Mouse (Mus musculus): ENCODE data around the gene Ehbp1l1. TPM values are rescaled to one million over a fixed set of nuclear protein-coding genes. Genes with fewer than 3 reads are reported as not detected.

Ehbp1l1 gene
- total RNA-seq, 2 experiments from 2014 or later: 218 to 220 TPM

- H3K27ac ChIP-seq: peak overlapping the region; percentile 84
- intact Hi-C loops (cut with DNase I): loop anchor here (1.0 kb wide), 1 partner anchor 11 kb away; no protein-coding TSS in a partner anchor
- peak overlapping the region; percentile 62 for H3K4me3 ChIP-seq
- no peak for TF ChIP-seq CTCF (IDR thresholded peaks at IDR 0.05)
- DNase-seq: peak; percentile 92
Observed at GRCm38 (mm10) chr19:5713730-5714129, 12.4 kb downstream of the Ehbp1l1 start.

GRCm38 (mm10) chr19:5713255-5713654 lies 12.9 kb downstream of the Ehbp1l1 start:
- intact Hi-C loops (cut with DNase I): loop anchor here (1.0 kb wide), 1 partner anchor 11 kb away; no protein-coding TSS in a partner anchor
- H3K27ac ChIP-seq: peak overlapping the region; percentile 84
- H3K4me3 ChIP-seq: peak overlapping the region; percentile 62

GRCm38 (mm10) chr19:5711907-5712460 lies 14.1 kb downstream of the Ehbp1l1 start:
- intact Hi-C loops (cut with DNase I): loop anchor here (1.0 kb wide), 2 partner anchors 15 to 68 kb away; no protein-coding TSS in a partner anchor
- H3K27ac ChIP-seq: peak overlapping the region; percentile 84
- DNase-seq: no peak

More at GRCm38 (mm10) chr19:5713255-5713654, 12.9 kb downstream of the Ehbp1l1 start:
- no peak for TF ChIP-seq CTCF (IDR thresholded peaks at IDR 0.05)
- no peak for DNase-seq

GRCm38 (mm10) chr19:5711218-5711617 lies 14.9 kb downstream of the Ehbp1l1 start:
- H3K4me3 ChIP-seq: peak overlapping the region; percentile 62; the same call in 1 of the 2 replicates
- TF ChIP-seq CTCF (IDR thresholded peaks at IDR 0.05): peak; percentile 92
- DNase-seq: peak; percentile 82
- intact Hi-C loops (cut with DNase I): loop anchor here (1.0 kb wide), 2 partner anchors 16 to 69 kb away; no protein-coding TSS in a partner anchor
- H3K27ac ChIP-seq: peak overlapping the region; percentile 84

More at GRCm38 (mm10) chr19:5711907-5712460, 14.1 kb downstream of the Ehbp1l1 start:
- H3K4me3 ChIP-seq: peak overlapping the region; percentile 62; the same call in 1 of the 2 replicates
- TF ChIP-seq CTCF (IDR thresholded peaks at IDR 0.05): no peak

- intact Hi-C loops (cut with DNase I): no loop called here
- Histone ChIP-seq H3K27ac (peak overlapping the region; percentile 84), H3K4me3 (peak overlapping the region; percentile 23; the same call in 1 of the 2 replicates)
- DNase-seq: no peak
- no peak for TF ChIP-seq CTCF (IDR thresholded peaks at IDR 0.05)
Observed at GRCm38 (mm10) chr19:5710581-5710980, 15.5 kb downstream of the Ehbp1l1 start.

GRCm38 (mm10) chr19:5710068-5710467 lies 16.0 kb downstream of the Ehbp1l1 start:
- TF ChIP-seq CTCF (IDR thresholded peaks at IDR 0.05): no peak
- Histone ChIP-seq H3K4me3 (peak overlapping the region; percentile 23; the same call in 1 of the 2 replicates), H3K27ac (peak overlapping the region; percentile 84)
- intact Hi-C loops (cut with DNase I): no loop called here
- peak; percentile 72 for DNase-seq

- DNase-seq: no peak
- peak overlapping the region; percentile 29 for H3K27ac ChIP-seq
- no peak for TF ChIP-seq CTCF (IDR thresholded peaks at IDR 0.05)
- no peak overlapping the region for H3K4me3 ChIP-seq
- intact Hi-C loops (cut with DNase I): loop anchor here (10.0 kb wide), 1 partner anchor 160 kb away; no protein-coding TSS in a partner anchor
Observed at GRCm38 (mm10) chr19:5704801-5705571, 21.1 kb downstream of the Ehbp1l1 start.

- H3K4me3 ChIP-seq: no peak within 1 kb of the TSS
- no peak for TF ChIP-seq CTCF (IDR thresholded peaks at IDR 0.05)
- intact Hi-C loops (cut with DNase I): loop anchor here (10.0 kb wide), 1 partner anchor 161 kb away; no protein-coding TSS in a partner anchor
- peak within 1 kb of the TSS; percentile 29 for H3K27ac ChIP-seq
- DNase-seq: no peak
Observed at GRCm38 (mm10) chr19:5704163-5704800, 21.8 kb downstream of the Ehbp1l1 start, which contains the start of gene Kcnk7. Gene Kcnk7, plus strand, starts transcription at chr19:5704367.

GRCm38 (mm10) chr19:5695849-5696462 lies 30.2 kb downstream of the Ehbp1l1 start:
- intact Hi-C loops (cut with DNase I): no loop called here
- TF ChIP-seq CTCF (IDR thresholded peaks at IDR 0.05): no peak
- Histone ChIP-seq H3K27ac (no peak overlapping the region), H3K4me3 (no peak overlapping the region)
- DNase-seq: no peak

- H3K4me3 ChIP-seq: peak overlapping the region; percentile 82
- peak overlapping the region; percentile 95 for H3K27ac ChIP-seq
- intact Hi-C loops (cut with DNase I): no loop called here
Observed at GRCm38 (mm10) chr19:5693801-5694200, 32.3 kb downstream of the Ehbp1l1 start.

GRCm38 (mm10) chr19:5692913-5693396 lies 33.2 kb downstream of the Ehbp1l1 start:
- intact Hi-C loops (cut with DNase I): no loop called here
- H3K4me3 ChIP-seq: peak overlapping the region; percentile 82
- DNase-seq: no peak
- TF ChIP-seq CTCF (IDR thresholded peaks at IDR 0.05): no peak
- peak overlapping the region; percentile 95 for H3K27ac ChIP-seq

More at GRCm38 (mm10) chr19:5693801-5694200, 32.3 kb downstream of the Ehbp1l1 start:
- no peak for DNase-seq
- TF ChIP-seq CTCF (IDR thresholded peaks at IDR 0.05): no peak

Data from gastrocnemius, adult 2 months (tissue).